Mouse (Mus musculus): ENCODE measurements around the gene 1700001P01Rik.

DNA sequence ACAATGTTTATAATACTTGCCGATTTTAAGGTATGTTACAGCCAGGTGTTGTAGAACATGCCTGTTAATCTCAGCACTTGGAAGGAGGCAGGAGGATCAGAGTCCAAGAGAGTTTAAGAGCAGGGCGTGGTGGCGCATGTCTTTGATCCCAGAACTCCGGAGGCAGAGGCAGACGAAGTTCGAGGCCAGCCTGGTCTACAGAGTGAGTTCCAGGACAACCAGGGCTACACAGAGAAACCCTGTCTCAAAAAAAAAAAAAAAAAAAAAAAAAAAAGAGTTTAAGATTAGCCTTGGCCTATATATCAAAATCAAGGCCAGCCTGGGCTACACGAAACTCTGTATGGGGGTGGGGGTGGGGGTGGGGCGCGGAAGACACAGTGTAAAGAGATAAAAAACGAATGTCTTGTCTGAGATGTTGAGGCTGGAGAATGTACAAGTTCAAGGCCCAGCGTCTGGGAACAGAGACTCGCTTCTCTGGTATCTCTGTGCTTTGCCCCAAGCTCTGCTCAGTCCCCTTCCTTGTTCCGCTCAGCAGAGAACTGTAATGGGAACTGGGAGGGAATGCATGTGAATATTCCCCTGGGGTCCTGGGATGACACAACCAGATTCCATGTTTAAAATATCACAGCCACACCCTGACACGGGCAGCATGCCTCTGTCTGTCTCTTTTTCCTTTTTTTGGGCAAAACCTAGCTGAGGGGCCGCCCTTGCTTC, 21.8 kb upstream of the 1700001P01Rik start:
- TF ChIP-seq FLI1 (IDR thresholded peaks at IDR 0.05; ENCODE audit: low read length) = no peak
- TF ChIP-seq GATA1 (IDR thresholded peaks at IDR 0.05; ENCODE audit: borderline replicate concordance, low read length) = no peak
